Mouse (Mus musculus) midbrain, embryonic 16.5 days (tissue): ENCODE results near the gene Slco3a1. TPM values are rescaled to one million over a fixed set of nuclear protein-coding genes. Genes with fewer than 3 reads are reported as not detected.

ENCODE experiments used
- ATAC-seq: fragments of 200-750 bp; cut with Nextera tagmentation; 2 replicates; pipeline ENCODE4 v1.8.0; 2017; ENCODE audit warnings: moderate TSS enrichment
- H3K27ac ChIP-seq: fragments of 300-500 bp; sonication (generic); 2 replicates; pipeline ENCODE4 v1.5.1; 2014; ENCODE audit warnings: mild to moderate bottlenecking, low read length, mixed read lengths
- H3K27me3 ChIP-seq: fragments of 300-500 bp; sonication (generic); 2 replicates; pipeline ENCODE4 v1.6.1; 2014; ENCODE audit warnings: low read depth, low read length, mixed read lengths; ENCODE audit not compliant: control insufficient read depth, insufficient read depth
- H3K36me3 ChIP-seq: fragments of 300-500 bp; sonication (generic); 2 replicates; pipeline ENCODE4 v1.6.1; 2014; ENCODE audit warnings: mild to moderate bottlenecking, low read length, moderate library complexity, mixed read lengths; ENCODE audit not compliant: control insufficient read depth, insufficient read depth
- H3K4me1 ChIP-seq: fragments of 300-500 bp; sonication (generic); 2 replicates; pipeline ENCODE4 v1.6.1; 2014; ENCODE audit warnings: mild to moderate bottlenecking, low read length, mixed read lengths; ENCODE audit not compliant: control insufficient read depth, insufficient read depth
- H3K4me2 ChIP-seq: fragments of 300-500 bp; sonication (generic); 2 replicates; pipeline ENCODE4 v1.6.1; 2014; ENCODE audit warnings: mild to moderate bottlenecking, low read length, mixed read lengths
- H3K4me3 ChIP-seq: fragments of 300-500 bp; sonication (generic); 2 replicates; pipeline ENCODE4 v1.5.1; 2014; ENCODE audit warnings: low read depth, mild to moderate bottlenecking, low read length, moderate library complexity, mixed read lengths
- H3K9ac ChIP-seq: fragments of 300-500 bp; sonication (generic); 2 replicates; pipeline ENCODE4 v1.6.1; 2014; ENCODE audit warnings: low read depth, low read length, mixed read lengths
- H3K9me3 ChIP-seq: fragments of 300-500 bp; sonication (generic); replicated peaks from 2 replicates; pipeline ENCODE4 v1.6.1; 2014; ENCODE audit warnings: mild to moderate bottlenecking, low read length, mixed read lengths; ENCODE audit not compliant: control insufficient read depth, poor library complexity, severe bottlenecking
- WGBS: fragments of 180-500 bp; shearing (Covaris S2); extraction: QIAGEN DNeasy Blood & Tissue Kit; methylation state at CpG from one replicate; pipeline ENCODE4 v1.1.7; 2014; 5-methylcytosine and 5-hydroxymethylcytosine counted together
- polyA plus RNA-seq: library from polyadenylated mRNA; unstranded; fragments of >200 nt; fragmentation: Nextera tagmentation; extraction: Ambion mirVana; gene quantifications from 2 replicates; pipeline ENCODE4 v1.2.1, GENCODE M21; 2015

Slco3a1 gene
- polyA plus RNA-seq, 1 experiment from 2014 or later: 27.2 TPM

- Histone ChIP-seq H3K9ac (no peak overlapping the region), H3K4me3 (no peak overlapping the region), H3K9me3 (no peaks in the 10 kb centered on the region), H3K27me3 (no peaks in the 10 kb centered on the region), H3K4me2 (no peak overlapping the region), H3K36me3 (no peaks in the 10 kb centered on the region), H3K27ac (no peak overlapping the region), H3K4me1 (peaks cover 22% of the 10 kb centered on the region)
- WGBS: 58% methylated on average over 4 of the region's 4 CpGs
- no peak for ATAC-seq
Measured at GRCm38 (mm10) chr7:74369657-74370056, 184.9 kb downstream of the Slco3a1 start.

GRCm38 (mm10) chr7:74368256-74368980 is 186.2 kb downstream of the Slco3a1 start:
- H3K9ac ChIP-seq: no peak overlapping the region
- peaks cover 22% of the 10 kb centered on the region for H3K4me1 ChIP-seq
- no peaks in the 10 kb centered on the region for H3K36me3 ChIP-seq
- no peaks in the 10 kb centered on the region for H3K9me3 ChIP-seq
- no peak overlapping the region for H3K27ac ChIP-seq
- ATAC-seq: no peak
- no peak overlapping the region for H3K4me2 ChIP-seq
- H3K4me3 ChIP-seq: no peak overlapping the region
- no peaks in the 10 kb centered on the region for H3K27me3 ChIP-seq
- 88% methylated on average over 11 of the region's 11 CpGs for WGBS

- H3K36me3 ChIP-seq: no peaks in the 10 kb centered on the region
- ATAC-seq: no peak; the same call in 1 of the 2 replicates
- no peaks in the 10 kb centered on the region for H3K9me3 ChIP-seq
- H3K4me3 ChIP-seq: no peak overlapping the region
- no peak overlapping the region for H3K27ac ChIP-seq
- peaks cover 22% of the 10 kb centered on the region for H3K4me1 ChIP-seq
- H3K4me2 ChIP-seq: peak overlapping the region; percentile 28
- H3K27me3 ChIP-seq: no peaks in the 10 kb centered on the region
- H3K9ac ChIP-seq: no peak overlapping the region
- 19% methylated on average over 7 of the region's 7 CpGs for WGBS
Measured at GRCm38 (mm10) chr7:74367350-74367749, 187.2 kb downstream of the Slco3a1 start.

- H3K4me1 ChIP-seq: peaks cover 16% of the 10 kb centered on the region
- 14% methylated on average over 4 of the region's 4 CpGs for WGBS
- H3K9me3 ChIP-seq: no peaks in the 10 kb centered on the region
- no peaks in the 10 kb centered on the region for H3K27me3 ChIP-seq
- H3K4me2 ChIP-seq: no peak overlapping the region
- ATAC-seq: peak; percentile 26; the same call in 1 of the 2 replicates
- H3K36me3 ChIP-seq: no peaks in the 10 kb centered on the region
- H3K27ac ChIP-seq: peak overlapping the region; percentile 39
- no peak overlapping the region for H3K4me3 ChIP-seq
- no peak overlapping the region for H3K9ac ChIP-seq
Measured at GRCm38 (mm10) chr7:74365623-74366022, 189.0 kb downstream of the Slco3a1 start.

GRCm38 (mm10) chr7:74364956-74365355 is 189.6 kb downstream of the Slco3a1 start:
- WGBS: 81% methylated on average over 3 of the region's 3 CpGs
- H3K27me3 ChIP-seq: no peaks in the 10 kb centered on the region
- H3K36me3 ChIP-seq: no peaks in the 10 kb centered on the region
- no peak for ATAC-seq
- H3K27ac ChIP-seq: peak overlapping the region; percentile 39
- no peaks in the 10 kb centered on the region for H3K9me3 ChIP-seq
- no peak overlapping the region for H3K4me3 ChIP-seq
- 0 out of 2 replicates have a peak overlapping the region, but pooled peaks have one; percentile 36 for H3K9ac ChIP-seq
- H3K4me1 ChIP-seq: peaks cover 16% of the 10 kb centered on the region
- H3K4me2 ChIP-seq: no peak overlapping the region

- Histone ChIP-seq H3K27ac (no peak overlapping the region), H3K4me2 (no peak overlapping the region), H3K9me3 (no peaks in the 10 kb centered on the region), H3K36me3 (no peaks in the 10 kb centered on the region), H3K4me3 (no peak overlapping the region), H3K9ac (no peak overlapping the region), H3K27me3 (no peaks in the 10 kb centered on the region), H3K4me1 (peaks cover 16% of the 10 kb centered on the region)
- WGBS: 84% methylated on average over 2 of the region's 2 CpGs
- no peak for ATAC-seq
Measured at GRCm38 (mm10) chr7:74363440-74363839, 191.1 kb downstream of the Slco3a1 start.

GRCm38 (mm10) chr7:74361677-74362076 is 192.9 kb downstream of the Slco3a1 start:
- Histone ChIP-seq H3K4me3 (no peak overlapping the region), H3K4me2 (no peak overlapping the region), H3K9ac (no peak overlapping the region), H3K4me1 (peaks cover 13% of the 10 kb centered on the region), H3K9me3 (no peaks in the 10 kb centered on the region), H3K36me3 (no peaks in the 10 kb centered on the region), H3K27ac (no peak overlapping the region), H3K27me3 (no peaks in the 10 kb centered on the region)
- WGBS: 69% methylated on average over 2 of the region's 2 CpGs
- ATAC-seq: no peak

GRCm38 (mm10) chr7:74357027-74357426 is 197.6 kb downstream of the Slco3a1 start:
- H3K27ac ChIP-seq: no peak overlapping the region
- no peaks in the 10 kb centered on the region for H3K27me3 ChIP-seq
- no peak overlapping the region for H3K4me2 ChIP-seq
- H3K4me1 ChIP-seq: peaks cover 16% of the 10 kb centered on the region
- ATAC-seq: peak; percentile 40; the same call in 1 of the 2 replicates
- H3K9me3 ChIP-seq: no peaks in the 10 kb centered on the region
- no peak overlapping the region for H3K4me3 ChIP-seq
- H3K9ac ChIP-seq: no peak overlapping the region
- H3K36me3 ChIP-seq: no peaks in the 10 kb centered on the region

GRCm38 (mm10) chr7:74354527-74355256 is 199.9 kb downstream of the Slco3a1 start:
- Histone ChIP-seq H3K27ac (peak overlapping the region; percentile 83), H3K27me3 (no peaks in the 10 kb centered on the region), H3K9ac (peak overlapping the region; percentile 50), H3K4me2 (no peak overlapping the region), H3K4me3 (no peak overlapping the region), H3K4me1 (peaks cover 16% of the 10 kb centered on the region), H3K36me3 (no peaks in the 10 kb centered on the region), H3K9me3 (no peaks in the 10 kb centered on the region)
- ATAC-seq: peak; percentile 70
- 59% methylated on average over 8 of the region's 8 CpGs for WGBS
